8 mouse cellular contexts compared by ENCODE assay signal in the genomic region with DNA sequence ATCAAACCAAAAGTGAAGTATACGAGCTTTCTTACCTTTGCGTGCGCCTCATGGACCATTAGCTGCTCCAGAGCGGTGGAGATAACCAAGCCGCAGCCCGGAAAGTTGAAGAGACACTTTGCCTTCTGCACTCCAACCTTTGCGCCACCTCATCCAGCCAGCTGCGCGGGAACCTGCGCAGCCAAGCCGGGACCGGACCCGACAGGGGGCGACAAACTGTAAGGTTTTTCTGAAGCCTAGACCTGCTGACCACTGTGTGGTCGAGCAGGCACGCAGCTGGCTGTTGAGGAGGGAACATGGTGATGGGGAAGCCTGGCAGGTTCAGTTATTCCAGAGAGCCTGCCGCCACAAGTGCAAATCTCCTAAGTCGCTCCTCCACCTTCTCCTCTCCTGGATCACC. TPM values are rescaled to one million over a fixed set of nuclear protein-coding genes. Genes with fewer than 3 reads are reported as not detected.
DNase-seq lines count a peak whose midpoint lies in the region; ATAC-seq lines count a peak whose summit lies in the region.

No protein-coding gene starts in this region.

- H3K9me3 ChIP-seq in midbrain, embryonic 14.5 days (ENCODE audit: control insufficient read depth, low read length) = peaks cover 1% of the 10 kb centered on the region; the same call in 1 of the 2 replicates

- H3K36me3 ChIP-seq in midbrain, embryonic 14.5 days (ENCODE audit: control insufficient read depth, insufficient read depth, low read length) = no peaks in the 10 kb centered on the region

- H3K4me3 ChIP-seq in midbrain, embryonic 14.5 days (replicated peaks; ENCODE audit: low read depth, low read length) = no peak overlapping the region

- no peak overlapping the region for H3K27ac ChIP-seq in midbrain, embryonic 14.5 days (replicated peaks; ENCODE audit: low read depth, low read length)

- H3K4me2 ChIP-seq in midbrain, embryonic 14.5 days (ENCODE audit: low read length) = no peak overlapping the region

- peak; percentile 23 to 45 for DNase-seq in cerebellum, postnatal 14 days
- no peak for DNase-seq in cerebellum, adult 9-11 months
- peak; percentile 16 for DNase-seq in thymus, postnatal 14 days
- DNase-seq in thymus, postnatal 25 days = no peak
- DNase-seq in kidney, postnatal 14 days = peak; percentile 30
- DNase-seq in midbrain, embryonic 14.5 days = peak; percentile 71
- no peak for DNase-seq in left cerebral cortex, adult 11 months (ENCODE audit: low spot score)
- DNase-seq in c-Kit-positive CD71-positive TER-119-positive erythroid progenitor cells, embryonic 14.5 days (ENCODE audit: low spot score) = no peak

- H3K4me1 ChIP-seq in midbrain, embryonic 14.5 days (ENCODE audit: control insufficient read depth, insufficient read depth, low read length) = 0 out of 2 replicates have a peak, but pooled peaks cover 5% of the 10 kb centered on the region

- H3K27me3 ChIP-seq in midbrain, embryonic 14.5 days (ENCODE audit: control insufficient read depth, insufficient read depth, low read length) = peaks cover 100% of the 10 kb centered on the region

- no peak overlapping the region for H3K9ac ChIP-seq in midbrain, embryonic 14.5 days (replicated peaks; ENCODE audit: low read length)

- ATAC-seq in midbrain, embryonic 14.5 days (ENCODE audit: low FRiP score, low TSS enrichment) = peak; percentile 41; the same call in 1 of the 2 replicates

- WGBS in midbrain, embryonic 14.5 days = 1% methylated on average over 18 of the region's 18 CpGs

RNA-seq across cellular contexts. Expression of a gene that starts 0.6 kb away (rescaled TPM):
- polyA plus RNA-seq in midbrain, embryonic 14.5 days (2014; fragmentation: Nextera tagmentation; extraction: Ambion mirVana) = not detected in 2 replicates

Comparison
In these comparisons a context has a peak if more than half of its experiments do, and no peak if none do; other contexts are left out.
1. DNase-seq: peak in cerebellum, postnatal 14 days (2 of 2), thymus, postnatal 14 days (single experiment), kidney, postnatal 14 days (single experiment) and midbrain, embryonic 14.5 days (single experiment); none in cerebellum, adult 9-11 months (single experiment), thymus, postnatal 25 days (single experiment), left cerebral cortex, adult 11 months (single experiment) and c-Kit-positive CD71-positive TER-119-positive erythroid progenitor cells, embryonic 14.5 days (single experiment).